Mouse (Mus musculus) heart, adult 9 months (tissue): Measurements from ENCODE around the gene Dbnl.

Source experiments
- DNase-seq, 2 experiments: peaks; one replicate each; pipeline ENCODE4 v3.0.0; 2022; ENCODE audit warnings: low spot score in 2 of 2

Gene Dbnl

GRCm38 (mm10) chr11:5837251-5838246, 49.3 kb downstream of the Dbnl start, which contains the start of gene Polm:
TSS of gene Polm (minus strand) at chr11:5838016.
- peak; percentile 93 to 95 for DNase-seq

GRCm38 (mm10) chr11:5840346-5840745, 52.1 kb downstream of the Dbnl start:
- no peak for DNase-seq

DNA sequence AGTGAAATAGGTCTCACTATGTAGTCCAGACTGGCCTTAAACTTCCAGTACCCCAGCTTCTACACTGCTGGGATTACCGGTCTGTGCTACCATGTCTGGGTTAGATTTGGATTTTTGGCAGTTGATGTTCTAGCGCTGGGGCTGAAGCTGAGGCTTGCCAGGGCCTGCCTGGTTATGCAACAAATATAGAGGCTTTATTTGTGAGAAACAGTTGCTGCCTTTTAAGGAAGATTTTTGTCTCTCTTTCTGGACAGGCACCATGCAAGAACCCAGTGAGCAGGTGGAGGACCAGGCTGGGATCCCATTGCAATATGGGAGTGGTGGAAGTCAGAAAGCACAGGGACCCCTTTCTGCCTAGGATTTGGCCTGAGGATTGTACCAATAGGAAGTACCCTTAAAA, 53.5 kb downstream of the Dbnl start:
- no peak for DNase-seq

DNA sequence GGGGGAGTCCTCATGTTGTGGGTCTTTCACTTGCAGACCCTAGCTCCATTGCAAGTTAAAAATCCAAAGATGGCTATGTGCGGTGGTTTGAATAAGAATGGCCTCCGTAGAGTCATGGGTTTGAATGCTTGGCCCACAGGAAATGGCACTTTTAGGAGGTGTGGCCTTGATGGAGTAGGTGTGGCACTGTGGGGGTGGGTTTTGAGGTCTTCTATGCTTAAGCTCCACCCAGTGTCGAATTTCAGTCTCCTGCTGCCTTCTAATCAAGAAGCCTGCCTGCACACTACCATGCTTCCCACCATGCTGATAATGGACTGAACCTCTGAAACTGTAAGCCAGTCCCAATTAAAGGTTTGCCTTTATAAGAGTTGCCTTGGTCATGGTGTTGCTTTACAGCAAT, 54.8 kb downstream of the Dbnl start:
- DNase-seq = no peak

DNA sequence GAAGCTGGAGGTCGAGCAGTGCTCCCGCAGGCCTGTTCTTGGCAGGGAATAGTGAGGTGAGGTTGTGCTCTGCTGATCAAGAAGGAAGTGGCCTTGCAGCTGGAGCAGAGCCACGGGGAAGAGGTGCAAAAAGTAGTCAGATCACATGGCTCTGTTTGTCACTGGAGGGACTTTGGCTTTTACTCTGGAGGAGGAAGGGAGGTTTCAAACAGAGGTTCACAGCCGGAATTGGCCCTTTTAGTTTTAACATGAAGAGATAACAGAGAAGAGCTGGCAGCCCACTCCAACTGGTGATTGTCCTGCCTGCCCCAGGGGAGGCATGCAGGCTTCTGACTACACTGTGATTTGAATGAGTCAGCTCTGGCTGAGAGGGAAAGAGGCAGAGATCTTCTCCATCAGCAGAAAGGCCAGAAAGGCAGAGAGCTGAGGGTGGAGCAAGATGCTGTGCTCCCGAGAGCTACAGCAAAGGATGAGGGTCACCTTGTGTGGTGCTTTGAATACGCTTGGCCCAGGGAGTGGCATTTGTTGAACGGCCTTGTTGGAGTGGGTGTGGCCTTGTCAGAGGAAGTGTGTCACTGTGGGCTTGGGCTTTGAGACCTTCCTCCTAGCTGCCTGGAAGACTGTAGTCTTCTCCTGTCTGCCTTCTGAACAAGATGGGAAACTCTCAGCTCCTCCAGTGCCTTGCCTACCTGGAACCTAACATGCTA, 58.5 kb downstream of the Dbnl start:
- peak; percentile 76 to 79 for DNase-seq

DNA sequence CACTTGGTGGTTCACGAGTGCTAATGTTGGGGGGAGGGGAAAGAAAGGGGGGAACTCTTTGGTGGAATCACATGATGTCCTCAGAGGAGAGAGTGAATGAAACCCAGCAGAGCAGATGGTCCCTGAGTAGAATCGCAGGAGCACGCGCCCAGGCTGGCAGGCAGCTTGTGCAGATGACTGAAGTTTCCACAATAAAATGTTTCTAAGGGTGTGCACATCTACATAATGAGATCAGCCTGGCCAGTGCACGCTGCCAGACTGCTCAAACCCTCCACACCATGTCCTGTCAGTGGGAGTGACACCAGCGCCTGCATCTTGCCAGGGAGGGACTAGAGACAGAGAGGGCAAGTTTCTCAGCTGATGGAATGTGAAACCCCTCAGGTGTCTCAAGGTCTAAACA, 60.5 kb downstream of the Dbnl start:
- DNase-seq = peak; percentile 47 to 59

GRCm38 (mm10) chr11:5849316-5849715, 61.0 kb downstream of the Dbnl start:
- DNase-seq = no peak

GRCm38 (mm10) chr11:5850452-5850851, 62.2 kb downstream of the Dbnl start:
- peak in 1 of 2 experiments; percentile 19 for DNase-seq
